Mouse (Mus musculus) MEL (cell line): Measurements from ENCODE around the gene Prkcg. TPM values are rescaled to one million over a fixed set of nuclear protein-coding genes. Genes with fewer than 3 reads are reported as not detected.

Experiments
- DNase-seq: peaks from one replicate; pipeline ENCODE4 v3.0.0; 2011; ENCODE audit warnings: low read depth, low spot score
- H3K27ac ChIP-seq: 2 replicates; pipeline ENCODE4 v1.5.1; 2012; ENCODE audit warnings: low read depth, mild to moderate bottlenecking, control low read depth, low read length, moderate library complexity; ENCODE audit not compliant: control insufficient read depth
- H3K27me3 ChIP-seq, 2 experiments: fragments of 150-350 bp in 1 of 2; sonication (generic) in 1 of 2; 2 replicates each; pipeline ENCODE4 v1.6.1; 2012; ENCODE audit warnings: low read length in 2 of 2, mild to moderate bottlenecking in 2 of 2, improper control_type of control experiment in 1 of 2, moderate library complexity in 1 of 2; ENCODE audit not compliant: insufficient read depth in 2 of 2, control insufficient read depth in 1 of 2
- H3K36me3 ChIP-seq, 2 experiments: 2 replicates each; pipeline ENCODE4 v1.6.1; 2012 to 2014; ENCODE audit warnings: low read length in 2 of 2, improper control_type of control experiment in 1 of 2, inconsistent platforms in 1 of 2, mild to moderate bottlenecking in 1 of 2; ENCODE audit not compliant: insufficient read depth in 2 of 2, control insufficient read depth in 1 of 2
- H3K4me1 ChIP-seq, 2 experiments: fragments of 150-350 bp in 1 of 2; sonication (generic) in 1 of 2; 2 replicates each; pipeline ENCODE4 v1.6.1; 2012; ENCODE audit warnings: low read length in 2 of 2, improper control_type of control experiment in 1 of 2, mild to moderate bottlenecking in 1 of 2; ENCODE audit not compliant: insufficient read depth in 2 of 2, control insufficient read depth in 1 of 2
- H3K4me3 ChIP-seq, 2 experiments: fragments of 150-350 bp in 1 of 2; sonication (generic) in 1 of 2; 2 replicates each; pipeline ENCODE4 v1.5.1; 2012; ENCODE audit warnings: low read depth in 2 of 2, low read length in 2 of 2, mild to moderate bottlenecking in 2 of 2, moderate library complexity in 2 of 2, control low read depth in 1 of 2, improper control_type of control experiment in 1 of 2; ENCODE audit not compliant: control insufficient read depth in 1 of 2, insufficient read depth in 1 of 2
- H3K79me2 ChIP-seq: 2 replicates; pipeline ENCODE4 v1.6.1; 2012; ENCODE audit warnings: mild to moderate bottlenecking, low read length, moderate library complexity; ENCODE audit not compliant: control insufficient read depth, poor library complexity, insufficient read depth
- H3K9ac ChIP-seq: 2 replicates; pipeline ENCODE4 v1.6.1; 2012; ENCODE audit warnings: low read depth, mild to moderate bottlenecking, control low read depth, low read length, moderate library complexity; ENCODE audit not compliant: control insufficient read depth, poor library complexity, severe bottlenecking
- H3K9me3 ChIP-seq: fragments of 150-350 bp; sonication (generic); replicated peaks from 2 replicates; pipeline ENCODE4 v1.6.1; 2012; ENCODE audit warnings: mild to moderate bottlenecking, low read length, improper control_type of control experiment, moderate library complexity; ENCODE audit not compliant: insufficient read depth
- BHLHE40 ChIP-seq: IDR thresholded peaks from 2 replicates; pipeline ENCODE4 v1.6.1; 2012; ENCODE audit warnings: low read depth, mild to moderate bottlenecking, inconsistent platforms, low read length, improper control_type of control experiment, borderline replicate concordance
- CHD1 ChIP-seq: IDR thresholded peaks from 2 replicates; pipeline ENCODE4 v1.6.1; 2012; ENCODE audit warnings: low read depth, mild to moderate bottlenecking, inconsistent platforms, low read length, improper control_type of control experiment
- E2F4 ChIP-seq: IDR thresholded peaks from 2 replicates; pipeline ENCODE4 v1.6.1; 2011; ENCODE audit warnings: low read depth, low read length, improper control_type of control experiment, borderline replicate concordance
- ELF1 ChIP-seq: IDR thresholded peaks from 2 replicates; pipeline ENCODE4 v1.6.1; 2014; ENCODE audit warnings: low read depth, mild to moderate bottlenecking, inconsistent platforms, low read length, improper control_type of control experiment, moderate library complexity
- GABPA ChIP-seq: IDR thresholded peaks from 2 replicates; pipeline ENCODE4 v1.6.1; 2012; ENCODE audit warnings: low read depth, mild to moderate bottlenecking, inconsistent platforms, low read length, improper control_type of control experiment, moderate library complexity
- MAFK ChIP-seq: IDR thresholded peaks from 2 replicates; pipeline ENCODE4 v1.6.1; 2011; ENCODE audit warnings: low read depth, mild to moderate bottlenecking, low read length, improper control_type of control experiment, borderline replicate concordance
- MAZ ChIP-seq: IDR thresholded peaks from 2 replicates; pipeline ENCODE4 v1.6.1; 2012; ENCODE audit warnings: low read depth, mild to moderate bottlenecking, inconsistent platforms, low read length, improper control_type of control experiment
- MEF2A ChIP-seq: IDR thresholded peaks from 2 replicates; pipeline ENCODE4 v1.6.1; 2014; ENCODE audit warnings: low read depth, mild to moderate bottlenecking, inconsistent platforms, low read length, improper control_type of control experiment; ENCODE audit not compliant: poor library complexity, insufficient replicate concordance, severe bottlenecking; ENCODE audit errors: extremely low read depth
- MXI1 ChIP-seq: IDR thresholded peaks from 2 replicates; pipeline ENCODE4 v1.6.1; 2011; ENCODE audit warnings: mild to moderate bottlenecking, low read depth, low read length, improper control_type of control experiment
- MYB ChIP-seq: IDR thresholded peaks from 2 replicates; pipeline ENCODE4 v1.6.1; 2011; ENCODE audit warnings: mild to moderate bottlenecking, low read depth, low read length, improper control_type of control experiment
- NELFE ChIP-seq: IDR thresholded peaks from 2 replicates; pipeline ENCODE4 v1.6.1; 2011; ENCODE audit warnings: low read depth, low read length, improper control_type of control experiment
- POLR2AphosphoS2 ChIP-seq: IDR thresholded peaks from 2 replicates; pipeline ENCODE4 v1.6.1; 2011; ENCODE audit warnings: low read length, improper control_type of control experiment
- POLR2AphosphoS5 ChIP-seq: IDR thresholded peaks from 2 replicates; pipeline ENCODE4 v1.6.1; 2012; ENCODE audit warnings: low read depth, borderline replicate concordance, mild to moderate bottlenecking, inconsistent platforms, low read length, moderate library complexity, mixed read lengths
- SIN3A ChIP-seq: IDR thresholded peaks from 2 replicates; pipeline ENCODE4 v1.6.1; 2012; ENCODE audit warnings: low read length, improper control_type of control experiment, inconsistent platforms
- TAL1 ChIP-seq: IDR thresholded peaks from 2 replicates; pipeline ENCODE4 v1.6.1; 2012; ENCODE audit warnings: mild to moderate bottlenecking, inconsistent platforms, low read length, moderate library complexity, mixed read lengths
- TCF12 ChIP-seq: IDR thresholded peaks from 2 replicates; pipeline ENCODE4 v1.6.1; 2014; ENCODE audit warnings: low read depth, mild to moderate bottlenecking, inconsistent platforms, low read length, improper control_type of control experiment, moderate library complexity
- USF1 ChIP-seq: IDR thresholded peaks from 2 replicates; pipeline ENCODE4 v1.6.1; 2014; ENCODE audit warnings: low read depth, mild to moderate bottlenecking, inconsistent platforms, low read length, improper control_type of control experiment, moderate library complexity
- ZKSCAN1 ChIP-seq: IDR thresholded peaks from 2 replicates; pipeline ENCODE4 v1.6.1; 2012; ENCODE audit warnings: low read depth, mild to moderate bottlenecking, inconsistent platforms, low read length, improper control_type of control experiment, moderate library complexity
- polyA plus RNA-seq, 2 experiments: library from polyadenylated mRNA; stranded (reverse) in 1 of 2; unstranded in 1 of 2; fragments of >175 nt in 1 of 2; fragments of >200 nt in 1 of 2; gene quantifications; 2 replicates each; pipeline versions ENCODE4 v1.2.1 to v1.2.4; 2012; ENCODE audit warnings: low replicate concordance in 2 of 2, low read depth in 1 of 2; ENCODE audit not compliant: insufficient read length in 2 of 2, insufficient read depth in 1 of 2, missing spikeins in 1 of 2
- total RNA-seq: library from RNA; depleted of rRNA; stranded (reverse); fragments of 300-350 nt; gene quantifications from 2 replicates; pipeline ENCODE4 v1.2.3, GENCODE M21; 2012

The Prkcg gene
- total and polyA plus RNA-seq, 3 experiments = 0.10 TPM; not detected in 2

- no peak overlapping the region for H3K9ac ChIP-seq
- H3K4me3 ChIP-seq = no peak overlapping the region
- TF ChIP-seq GABPA (no peak), MAZ (no peak), POLR2AphosphoS2 (no peak), TCF12 (no peak), USF1 (no peak), MXI1 (no peak), ZKSCAN1 (no peak), MEF2A (no peak), POLR2AphosphoS5 (no peak), MYB (no peak), SIN3A (no peak), ELF1 (no peak), MAFK (no peak), NELFE (no peak), BHLHE40 (no peak), TAL1 (no peak)
- no peaks in the 10 kb centered on the region for H3K79me2 ChIP-seq
- H3K27me3 ChIP-seq = no peaks in the 10 kb centered on the region; a peak in 2 of 4 replicates
- H3K36me3 ChIP-seq = no peaks in the 10 kb centered on the region
- H3K9me3 ChIP-seq = no peaks in the 10 kb centered on the region
- H3K4me1 ChIP-seq = no peaks in the 10 kb centered on the region
- no peak for DNase-seq
- H3K27ac ChIP-seq = no peak overlapping the region
Measured at GRCm38 (mm10) chr7:3351536-3351935, 62.6 kb downstream of the Prkcg start.

- Histone ChIP-seq H3K79me2 (no peaks in the 10 kb centered on the region), H3K4me1 (no peaks in the 10 kb centered on the region), H3K36me3 (no peaks in the 10 kb centered on the region), H3K9me3 (no peaks in the 10 kb centered on the region), H3K9ac (no peak overlapping the region), H3K27ac (no peak overlapping the region), H3K27me3 (no peaks in the 10 kb centered on the region; a peak in 2 of 4 replicates), H3K4me3 (no peak overlapping the region)
- TF ChIP-seq POLR2AphosphoS5 = no peak
- TF ChIP-seq CHD1 = no peak
- no peak for TF ChIP-seq E2F4
- no peak for DNase-seq
Measured at GRCm38 (mm10) chr7:3354850-3355249, 65.9 kb downstream of the Prkcg start.
